Mouse (Mus musculus) megakaryocyte, embryonic 14.5 days (primary cell): ENCODE data around the gene Vmn1r85.

Experiments
- FLI1 ChIP-seq: IDR thresholded peaks from 2 replicates; pipeline ENCODE4 v1.6.1; 2012; ENCODE audit warnings: low read length, inconsistent platforms, mixed read lengths
- GATA1 ChIP-seq: IDR thresholded peaks from 3 replicates; pipeline ENCODE4 v1.6.1; 2012; ENCODE audit warnings: mixed read lengths, low read length, inconsistent platforms, borderline replicate concordance

GRCm38 (mm10) chr7:13044254-13044625, 50.7 kb downstream of the Vmn1r85 start:
- TF ChIP-seq FLI1 (no peak), GATA1 (no peak)
